Mouse (Mus musculus) CH12.LX (cell line): ENCODE results near the gene Clk3. TPM values are rescaled to one million over a fixed set of nuclear protein-coding genes. Genes with fewer than 3 reads are reported as not detected.

Source experiments
- DNase-seq: peaks from one replicate; pipeline ENCODE4 v3.0.0-alpha.2; 2013; ENCODE audit errors: extremely low read depth
- H3K27ac ChIP-seq: 2 replicates; pipeline ENCODE4 v1.5.1; 2012; ENCODE audit warnings: low read depth, mild to moderate bottlenecking, control low read depth, moderate library complexity; ENCODE audit not compliant: insufficient read depth
- H3K27me3 ChIP-seq: replicated peaks from 2 replicates; pipeline ENCODE3; 2012; ENCODE audit warnings: inconsistent platforms
- H3K36me3 ChIP-seq, 2 experiments: replicated peaks in 1 of 2; 2 replicates each; pipeline versions ENCODE3 to v1.6.1; 2012; ENCODE audit warnings: inconsistent platforms in 1 of 2, low read length in 1 of 2, mild to moderate bottlenecking in 1 of 2, mixed read lengths in 1 of 2, moderate library complexity in 1 of 2; ENCODE audit not compliant: control insufficient read depth in 1 of 2, insufficient read depth in 1 of 2
- H3K4me1 ChIP-seq, 2 experiments: 2 replicates each; pipeline ENCODE4 v1.6.1; 2012; ENCODE audit warnings: inconsistent platforms in 1 of 2, moderate library complexity in 1 of 2; ENCODE audit not compliant: insufficient read depth in 2 of 2, control insufficient read depth in 1 of 2
- H3K4me2 ChIP-seq: 2 replicates; pipeline ENCODE4 v1.6.1; 2012; ENCODE audit warnings: low read depth, mild to moderate bottlenecking, control low read depth; ENCODE audit not compliant: poor library complexity, insufficient read depth, severe bottlenecking
- H3K4me3 ChIP-seq, 3 experiments: fragments of 150-350 bp in 1 of 3; sonication (generic) in 1 of 3; replicated peaks in 1 of 3; 2 replicates each; pipeline versions ENCODE3 to v1.5.1; 2011 to 2012; ENCODE audit warnings: low read depth in 2 of 3, low read length in 2 of 3, mild to moderate bottlenecking in 2 of 3, moderate library complexity in 2 of 3, control low read depth in 1 of 3, improper control_type of control experiment in 1 of 3, inconsistent platforms in 1 of 3, mixed read lengths in 1 of 3; ENCODE audit not compliant: poor library complexity in 1 of 3
- H3K79me2 ChIP-seq: replicated peaks from 2 replicates; pipeline ENCODE4 v1.6.1; 2012; ENCODE audit warnings: mild to moderate bottlenecking, moderate library complexity; ENCODE audit not compliant: control insufficient read depth, poor library complexity, insufficient read depth, severe bottlenecking; ENCODE audit errors: extremely low read depth
- H3K9ac ChIP-seq: 2 replicates; pipeline ENCODE4 v1.6.1; 2012; ENCODE audit warnings: low read depth, mild to moderate bottlenecking, control low read depth, moderate library complexity; ENCODE audit not compliant: insufficient read depth
- H3K9me3 ChIP-seq: replicated peaks from 2 replicates; pipeline ENCODE3; 2012; ENCODE audit warnings: low read length, inconsistent platforms, mixed read lengths
- CHD1 ChIP-seq: IDR thresholded peaks from 2 replicates; pipeline ENCODE4 v1.6.1; 2012; ENCODE audit warnings: low read depth, low read length, improper control_type of control experiment, inconsistent platforms
- CHD2 ChIP-seq: IDR thresholded peaks from 2 replicates; pipeline ENCODE4 v1.6.1; 2011; ENCODE audit warnings: low read length, improper control_type of control experiment
- E2F4 ChIP-seq: IDR thresholded peaks from 2 replicates; pipeline ENCODE4 v1.6.1; 2011; ENCODE audit warnings: low read depth, low read length, improper control_type of control experiment; ENCODE audit not compliant: insufficient replicate concordance
- EP300 ChIP-seq: IDR thresholded peaks from 2 replicates; pipeline ENCODE4 v1.6.1; 2011; ENCODE audit warnings: low read length, improper control_type of control experiment
- HCFC1 ChIP-seq: IDR thresholded peaks from 2 replicates; pipeline ENCODE4 v1.6.1; 2012; ENCODE audit warnings: low read depth, mild to moderate bottlenecking, inconsistent platforms, low read length, improper control_type of control experiment
- IRF4 ChIP-seq: IDR thresholded peaks from 2 replicates; pipeline ENCODE4 v1.6.1; 2014; ENCODE audit warnings: low read depth, mild to moderate bottlenecking, inconsistent platforms, low read length, improper control_type of control experiment
- MAFK ChIP-seq: IDR thresholded peaks from 2 replicates; pipeline ENCODE4 v1.6.1; 2011; ENCODE audit warnings: low read length, improper control_type of control experiment; ENCODE audit not compliant: insufficient replicate concordance
- MAX ChIP-seq: IDR thresholded peaks from 2 replicates; pipeline ENCODE4 v1.6.1; 2011; ENCODE audit warnings: low read length, improper control_type of control experiment
- MEF2A ChIP-seq: IDR thresholded peaks from 2 replicates; pipeline ENCODE4 v1.6.1; 2014; ENCODE audit warnings: low read depth, mild to moderate bottlenecking, inconsistent platforms, low read length, improper control_type of control experiment, borderline replicate concordance
- PAX5 ChIP-seq: IDR thresholded peaks from 2 replicates; pipeline ENCODE4 v1.6.1; 2012; ENCODE audit warnings: low read length, inconsistent platforms, mixed read lengths
- POLR2A ChIP-seq: IDR thresholded peaks from 2 replicates; pipeline ENCODE4 v1.6.1; 2011; ENCODE audit warnings: low read depth, mild to moderate bottlenecking, improper control_type of control experiment, low read length
- RAD21 ChIP-seq: IDR thresholded peaks from 2 replicates; pipeline ENCODE4 v1.6.1; 2011; ENCODE audit warnings: low read depth, mild to moderate bottlenecking, low read length, improper control_type of control experiment, moderate library complexity
- SMC3 ChIP-seq: IDR thresholded peaks from 2 replicates; pipeline ENCODE4 v1.6.1; 2011; ENCODE audit warnings: low read depth, low read length, improper control_type of control experiment
- USF1 ChIP-seq: IDR thresholded peaks from 2 replicates; pipeline ENCODE4 v1.6.1; 2014; ENCODE audit warnings: low read depth, mild to moderate bottlenecking, inconsistent platforms, low read length, improper control_type of control experiment
- USF2 ChIP-seq: conservative IDR thresholded peaks from 2 replicates; pipeline ENCODE4 v1.6.1; 2011; ENCODE audit warnings: low read depth, low read length, improper control_type of control experiment
- ZC3H11A ChIP-seq: IDR thresholded peaks from 2 replicates; pipeline ENCODE4 v1.6.1; 2012; ENCODE audit warnings: low read depth, mild to moderate bottlenecking, inconsistent platforms, low read length, improper control_type of control experiment
- ZMIZ1 ChIP-seq: IDR thresholded peaks from 2 replicates; pipeline ENCODE4 v1.6.1; 2012; ENCODE audit warnings: low read depth, mild to moderate bottlenecking, inconsistent platforms, low read length, improper control_type of control experiment
- ZNF384 ChIP-seq: IDR thresholded peaks from 2 replicates; pipeline ENCODE4 v1.6.1; 2012; ENCODE audit warnings: low read depth, low read length, improper control_type of control experiment, inconsistent platforms
- dilution Hi-C: fragments of 300-500 bp; cut with MboI; formaldehyde crosslinking; loops from 2 replicates; pipeline ENCODE4 v1.14.3; 2020; ENCODE audit warnings: low sequenced_read_pairs; ENCODE audit not compliant: extremely low pct_unique_long_range_greater_than_20kb, extremely low pct_ligation_motif_present
- in situ Hi-C: fragments of 300-500 bp; cut with MboI; formaldehyde crosslinking; loops from 3 replicates; pipeline ENCODE4 v1.14.3; 2019; ENCODE audit warnings: low sequenced_read_pairs, low pct_ligation_motif_present, low pct_unique_long_range_greater_than_20kb, mixed read lengths
- polyA plus RNA-seq: library from polyadenylated mRNA; unstranded; fragments of >175 nt; gene quantifications from 2 replicates; pipeline ENCODE4 v1.2.1, GENCODE M21; 2012; ENCODE audit warnings: low read depth; ENCODE audit not compliant: insufficient read length
- total RNA-seq, 2 experiments: library from RNA; depleted of rRNA; stranded (reverse); fragments of 300-350 nt in 1 of 2; fragments of >200 nt in 1 of 2; gene quantifications; 2 replicates each; pipeline ENCODE4 v1.2.3; 2012 to 2014

Gene Clk3
- total and polyA plus RNA-seq, 3 experiments: 46.7 to 87.7 (median 62.4) TPM

GRCm38 (mm10) chr9:57757578-57757977 is 8.1 kb downstream of the Clk3 start:
- no peaks in the 10 kb centered on the region for H3K9me3 ChIP-seq

GRCm38 (mm10) chr9:57750901-57751300 is 14.8 kb downstream of the Clk3 start:
- no peak overlapping the region for H3K4me3 ChIP-seq
- dilution Hi-C loops: no loop called here
- H3K4me2 ChIP-seq: no peak overlapping the region
- no peak overlapping the region for H3K9ac ChIP-seq
- no peaks in the 10 kb centered on the region for H3K27me3 ChIP-seq
- no peak for DNase-seq
- H3K9me3 ChIP-seq: peaks cover 4% of the 10 kb centered on the region
- no peak overlapping the region; the same call in 1 of the 2 replicates for H3K27ac ChIP-seq
- in situ Hi-C loops: loop anchor here (5.0 kb wide), 1 partner anchor 84 kb away; no protein-coding TSS in a partner anchor
- H3K79me2 ChIP-seq: no peaks in the 10 kb centered on the region
- TF ChIP-seq POLR2A: peak; percentile 17; the same call in 1 of the 2 replicates
- TF ChIP-seq USF1: no peak
- TF ChIP-seq, all 38 proteins: peak for 1
- Histone ChIP-seq H3K4me1 (peaks cover 2 to 8% of the 10 kb centered on the region in 2 experiments; a peak in 3 of 4 replicates), H3K36me3 (peaks cover 97 to 100% of the 10 kb centered on the region in 2 experiments)

More at GRCm38 (mm10) chr9:57757578-57757977, 8.1 kb downstream of the Clk3 start:
- H3K27me3 ChIP-seq: no peaks in the 10 kb centered on the region
- H3K4me3 ChIP-seq: no peak overlapping the region
- no peak for DNase-seq
- TF ChIP-seq SMC3 (no peak), ZMIZ1 (0 out of 2 replicates have a peak, but pooled peaks have one; percentile 29)
- dilution Hi-C loops (no loop called here), in situ Hi-C loops (no loop called here)
- no peak overlapping the region for H3K9ac ChIP-seq
- H3K27ac ChIP-seq: no peak overlapping the region
- H3K4me2 ChIP-seq: no peak overlapping the region
- H3K36me3 ChIP-seq: peaks cover 83 to 89% of the 10 kb centered on the region in 2 experiments
- H3K79me2 ChIP-seq: peaks cover 36% of the 10 kb centered on the region
- H3K4me1 ChIP-seq: peaks cover 0 to 24% of the 10 kb centered on the region in 2 experiments; a peak in 3 of 4 replicates

- no peak overlapping the region for H3K27ac ChIP-seq
- dilution Hi-C loops: no loop called here
Measured at GRCm38 (mm10) chr9:57748831-57749230, 16.8 kb downstream of the Clk3 start.

More at GRCm38 (mm10) chr9:57748831-57749230, 16.8 kb downstream of the Clk3 start:
- in situ Hi-C loops: no loop called here
- no peak for DNase-seq
- peaks cover 4% of the 10 kb centered on the region for H3K9me3 ChIP-seq
- H3K27me3 ChIP-seq: no peaks in the 10 kb centered on the region
- no peak overlapping the region for H3K4me3 ChIP-seq
- H3K79me2 ChIP-seq: no peaks in the 10 kb centered on the region
- no peak for TF ChIP-seq MEF2A
- TF ChIP-seq PAX5: no peak
- no peak for TF ChIP-seq MAFK
- no peak for TF ChIP-seq EP300
- no peak for TF ChIP-seq MAX
- TF ChIP-seq E2F4: no peak
- TF ChIP-seq CHD1: no peak
- TF ChIP-seq USF2: no peak
- no peak for TF ChIP-seq POLR2A
- no peak for TF ChIP-seq ZNF384
- TF ChIP-seq IRF4: no peak
- TF ChIP-seq ZC3H11A: no peak
- no peak for TF ChIP-seq RAD21
- no peak for TF ChIP-seq HCFC1
- TF ChIP-seq CHD2: no peak
- TF ChIP-seq SMC3: no peak
- no peak overlapping the region for H3K9ac ChIP-seq
- H3K36me3 ChIP-seq: peaks cover 89 to 98% of the 10 kb centered on the region in 2 experiments
- H3K4me1 ChIP-seq: peaks cover 2 to 8% of the 10 kb centered on the region in 2 experiments; a peak in 3 of 4 replicates
- no peak overlapping the region for H3K4me2 ChIP-seq
